ENCODE assay signal across 8 mouse cellular contexts in genomic region chr12:116280149-116280652, GRCm38 (mm10). TPM values are rescaled to one million over a fixed set of nuclear protein-coding genes. Genes with fewer than 3 reads are reported as not detected.
DNase-seq lines count a peak whose midpoint lies in the region; ATAC-seq and TF ChIP-seq lines count a peak whose summit lies in the region.

No protein-coding gene starts in this region.

- no peaks in the 10 kb centered on the region for H3K36me3 ChIP-seq in heart, embryonic 10.5 days
- no peaks in the 10 kb centered on the region for H3K36me3 ChIP-seq in CH12.LX (replicated peaks in 1 of 2; ENCODE audit: control insufficient read depth in 1 of 2, insufficient read depth in 1 of 2, low read length in 1 of 2)
- H3K36me3 ChIP-seq in forebrain, embryonic 12.5 days (replicated peaks), result no peaks in the 10 kb centered on the region
- H3K36me3 ChIP-seq in liver, embryonic 13.5 days, result no peaks in the 10 kb centered on the region

- intact Hi-C loops in heart, postnatal 25 days (cut with DNase I), result loop anchor here (1.0 to 5.0 kb wide), 3 partner anchors 17 to 122 kb away; partner anchors contain the start of gene Wdr60

- peaks cover 3% of the 10 kb centered on the region; the same call in 1 of the 2 replicates for H3K4me1 ChIP-seq in heart, embryonic 10.5 days
- peaks cover 0 to 13% of the 10 kb centered on the region in 2 experiments; a peak in 3 of 4 replicates for H3K4me1 ChIP-seq in CH12.LX (ENCODE audit: control insufficient read depth in 1 of 2, insufficient read depth in 2 of 2)
- peaks cover 10% of the 10 kb centered on the region for H3K4me1 ChIP-seq in forebrain, embryonic 12.5 days
- peaks cover 71% of the 10 kb centered on the region for H3K4me1 ChIP-seq in liver, embryonic 13.5 days (replicated peaks)

- H3K79me2 ChIP-seq in CH12.LX (replicated peaks; ENCODE audit: control insufficient read depth, extremely low read depth, insufficient read depth, poor library complexity, severe bottlenecking), result peaks cover 3% of the 10 kb centered on the region; the same call in 1 of the 2 replicates

- no peak for TF ChIP-seq POLR2A in CH12.LX (IDR thresholded peaks at IDR 0.05; ENCODE audit: low read depth, low read length)

- no peak for ATAC-seq in forebrain, embryonic 12.5 days (ENCODE audit: low FRiP score)
- peak; percentile 0; the same call in 1 of the 2 replicates for ATAC-seq in liver, embryonic 13.5 days (ENCODE audit: low read depth)

- H3K4me3 ChIP-seq in heart, embryonic 10.5 days, result peak overlapping the region; percentile 98
- H3K4me3 ChIP-seq in CH12.LX (replicated peaks in 1 of 3; ENCODE audit: low read depth in 2 of 3, low read length in 2 of 3, poor library complexity in 1 of 3), result peak overlapping the region; percentile 84 to 95 (median 91)
- peak overlapping the region; percentile 94 for H3K4me3 ChIP-seq in forebrain, embryonic 12.5 days (replicated peaks)
- H3K4me3 ChIP-seq in liver, embryonic 13.5 days (replicated peaks), result peak overlapping the region; percentile 99

- no peak for DNase-seq in heart, embryonic 10.5 days (ENCODE audit: low spot score)
- DNase-seq in heart, postnatal 25 days (ENCODE audit: low spot score), result no peak
- no peak for DNase-seq in CH12.LX (ENCODE audit: extremely low read depth)
- DNase-seq in liver, embryonic 13.5 days, result no peak
- no peak for DNase-seq in T-cell, adult 2 months (ENCODE audit: low spot score)
- DNase-seq in frontal cortex, postnatal 10 days (ENCODE audit: low spot score in 2 of 2), result no peak
- no peak for DNase-seq in layer of hippocampus, adult 11-12 months (ENCODE audit: low spot score)

- H3K27ac ChIP-seq in heart, embryonic 10.5 days, result peak overlapping the region; percentile 96
- H3K27ac ChIP-seq in CH12.LX (ENCODE audit: insufficient read depth, low read depth), result peak overlapping the region; percentile 73
- H3K27ac ChIP-seq in forebrain, embryonic 12.5 days, result peak overlapping the region; percentile 94
- peak overlapping the region; percentile 98 for H3K27ac ChIP-seq in liver, embryonic 13.5 days

- dilution Hi-C loops in CH12.LX (cut with MboI; ENCODE audit: extremely low pct_ligation_motif_present, extremely low pct_unique_long_range_greater_than_20kb, low sequenced_read_pairs), result no loop called here

- no peaks in the 10 kb centered on the region for H3K9me3 ChIP-seq in heart, embryonic 10.5 days
- H3K9me3 ChIP-seq in CH12.LX (replicated peaks; ENCODE audit: low read length), result no peaks in the 10 kb centered on the region
- no peaks in the 10 kb centered on the region for H3K9me3 ChIP-seq in forebrain, embryonic 12.5 days
- no peaks in the 10 kb centered on the region for H3K9me3 ChIP-seq in liver, embryonic 13.5 days (replicated peaks)

- H3K9ac ChIP-seq in CH12.LX (ENCODE audit: insufficient read depth, low read depth), result peak overlapping the region; percentile 82
- peak overlapping the region; percentile 96 for H3K9ac ChIP-seq in forebrain, embryonic 12.5 days
- H3K9ac ChIP-seq in liver, embryonic 13.5 days, result peak overlapping the region; percentile 99

- no peak for TF ChIP-seq EP300 in CH12.LX (IDR thresholded peaks at IDR 0.05; ENCODE audit: low read length)

- peaks cover 5% of the 10 kb centered on the region; the same call in 1 of the 2 replicates for H3K27me3 ChIP-seq in heart, embryonic 10.5 days (ENCODE audit: insufficient read depth, poor library complexity, severe bottlenecking)
- no peaks in the 10 kb centered on the region for H3K27me3 ChIP-seq in CH12.LX (replicated peaks)
- H3K27me3 ChIP-seq in forebrain, embryonic 12.5 days, result no peaks in the 10 kb centered on the region
- no peaks in the 10 kb centered on the region for H3K27me3 ChIP-seq in liver, embryonic 13.5 days

- TF ChIP-seq CTCF in CH12.LX (conservative IDR thresholded peaks at IDR 0.05 in 1 of 2, IDR thresholded peaks at IDR 0.05 in 1 of 2; ENCODE audit: low read depth in 2 of 2, low read length in 2 of 2), result no peak

- 5% methylated on average over 7 of the region's 7 CpGs for WGBS in heart, embryonic 10.5 days
- WGBS in forebrain, embryonic 12.5 days, result 1% methylated on average over 7 of the region's 7 CpGs
- 0% methylated on average over 7 of the region's 7 CpGs for WGBS in liver, embryonic 13.5 days (ENCODE audit: insufficient replicate concordance)

- in situ Hi-C loops in CH12.LX (cut with MboI; ENCODE audit: low pct_ligation_motif_present, low pct_unique_long_range_greater_than_20kb, low sequenced_read_pairs), result loop anchor here (25.0 kb wide), 1 partner anchor 132 kb away; the partner anchor contains the start of gene Ncapg2

- no peak for TF ChIP-seq RAD21 in CH12.LX (IDR thresholded peaks at IDR 0.05; ENCODE audit: low read depth, low read length)

- H3K4me2 ChIP-seq in CH12.LX (ENCODE audit: insufficient read depth, low read depth, poor library complexity, severe bottlenecking), result peak overlapping the region; percentile 29
- H3K4me2 ChIP-seq in forebrain, embryonic 12.5 days, result peak overlapping the region; percentile 94
- peak overlapping the region; percentile 93 for H3K4me2 ChIP-seq in liver, embryonic 13.5 days

TF ChIP-seq in CH12.LX, 34 proteins besides CTCF, POLR2A, EP300 and RAD21:
- no peak for TF ChIP-seq JUN (IDR thresholded peaks at IDR 0.05; ENCODE audit: insufficient read depth, low read depth, low read length)
- TF ChIP-seq CHD1 (IDR thresholded peaks at IDR 0.05; ENCODE audit: low read depth, low read length), result no peak
- TF ChIP-seq POLR2AphosphoS2 (IDR thresholded peaks at IDR 0.05; ENCODE audit: low read depth, low read length), result no peak
- TF ChIP-seq ZNF384 (IDR thresholded peaks at IDR 0.05; ENCODE audit: low read depth, low read length), result peak; percentile 72
- TF ChIP-seq PAX5 (IDR thresholded peaks at IDR 0.05; ENCODE audit: low read length), result no peak
- TF ChIP-seq ETS1 (conservative IDR thresholded peaks at IDR 0.05; ENCODE audit: low read depth, low read length), result no peak
- no peak for TF ChIP-seq CHD2 (IDR thresholded peaks at IDR 0.05; ENCODE audit: low read length)
- TF ChIP-seq RCOR1 (conservative IDR thresholded peaks at IDR 0.05; ENCODE audit: low read depth, low read length), result no peak
- TF ChIP-seq NRF1 (IDR thresholded peaks at IDR 0.05; ENCODE audit: low read depth, low read length), result no peak

RNA-seq across cellular contexts. Expression of gene Esyt2, which starts 0.8 kb away (rescaled TPM):
- 12.5 and 14.7 TPM in 2 replicates for polyA plus RNA-seq in heart, embryonic 10.5 days (2016; fragmentation: Nextera tagmentation; extraction: Ambion mirVana)
- total RNA-seq in heart, postnatal 25 days (2021), result 10 to 100 TPM; 25.3 to 30.4 TPM
- total RNA-seq in CH12.LX (2012; rRNA removed) (7.4 and 8.2 TPM in 2 replicates), CH12.LX (2014; rRNA removed) (12.8 and 14.7 TPM in 2 replicates)
- 6.7 and 6.9 TPM in 2 replicates for polyA plus RNA-seq in CH12.LX (2012; ENCODE audit: insufficient read length, low read depth)
- polyA plus RNA-seq in forebrain, embryonic 12.5 days (2016; fragmentation: Nextera tagmentation; extraction: Ambion mirVana), result 17.2 and 17.3 TPM in 2 replicates
- 8.3 and 9.8 TPM in 2 replicates for polyA plus RNA-seq in liver, embryonic 13.5 days (2015; fragmentation: Nextera tagmentation; extraction: Ambion mirVana)

RNA-seq across cellular contexts. Expression of gene Gm11027, which starts 5.0 kb away (rescaled TPM):
- not detected in 2 replicates for polyA plus RNA-seq in heart, embryonic 10.5 days (2016; fragmentation: Nextera tagmentation; extraction: Ambion mirVana)
- total RNA-seq in heart, postnatal 25 days (2021), result not detected
- not detected in 2 replicates for total RNA-seq in CH12.LX (2012; rRNA removed)
- total RNA-seq in CH12.LX (2014; rRNA removed), result not detected in 2 replicates
- polyA plus RNA-seq in CH12.LX (2012; ENCODE audit: insufficient read length, low read depth), result not detected in 2 replicates
- not detected in 2 replicates for polyA plus RNA-seq in forebrain, embryonic 12.5 days (2016; fragmentation: Nextera tagmentation; extraction: Ambion mirVana)
- polyA plus RNA-seq in liver, embryonic 13.5 days (2015; fragmentation: Nextera tagmentation; extraction: Ambion mirVana), result not detected in 2 replicates

RNA-seq across cellular contexts. Expression of gene Wdr60, which starts 17.4 kb away (rescaled TPM):
- 3.6 and 9.8 TPM in 2 replicates for polyA plus RNA-seq in heart, embryonic 10.5 days (2016; fragmentation: Nextera tagmentation; extraction: Ambion mirVana)
- total RNA-seq in heart, postnatal 25 days (2021), result 1 to 10 TPM; 1.6 to 2.3 TPM
- 6.7 TPM in 2 replicates for total RNA-seq in CH12.LX (2012; rRNA removed)
- total RNA-seq in CH12.LX (2014; rRNA removed), result 3.6 and 3.9 TPM in 2 replicates
- 9.2 and 14.2 TPM in 2 replicates for polyA plus RNA-seq in CH12.LX (2012; ENCODE audit: insufficient read length, low read depth)
- polyA plus RNA-seq in forebrain, embryonic 12.5 days (2016; fragmentation: Nextera tagmentation; extraction: Ambion mirVana), result 20.3 and 21.7 TPM in 2 replicates
- polyA plus RNA-seq in liver, embryonic 13.5 days (2015; fragmentation: Nextera tagmentation; extraction: Ambion mirVana), result 5.1 and 5.2 TPM in 2 replicates

Comparison
In these comparisons a context has a peak if more than half of its experiments do, and no peak if none do; other contexts are left out.
1. H3K4me2 ChIP-seq: peak in every context shown above with its lines; median percentile 94 in forebrain, embryonic 12.5 days; 93 in liver, embryonic 13.5 days; 29 in CH12.LX.